Mouse (Mus musculus): ENCODE measurements around the gene Gramd1c. TPM values are rescaled to one million over a fixed set of nuclear protein-coding genes. Genes with fewer than 3 reads are reported as not detected.

Gramd1c gene
- polyA plus RNA-seq, 3 experiments from 2014 or later: 3.9 to 5.8 (median 4.9) TPM

- no peak for ATAC-seq
These were observed 45.4 kb downstream of the Gramd1c start for GRCm38 (mm10) chr16:44017707-44018106.

- peak; percentile 98 for ATAC-seq
These were observed 47.0 kb downstream of the Gramd1c start for GRCm38 (mm10) chr16:44016164-44016563.

DNA sequence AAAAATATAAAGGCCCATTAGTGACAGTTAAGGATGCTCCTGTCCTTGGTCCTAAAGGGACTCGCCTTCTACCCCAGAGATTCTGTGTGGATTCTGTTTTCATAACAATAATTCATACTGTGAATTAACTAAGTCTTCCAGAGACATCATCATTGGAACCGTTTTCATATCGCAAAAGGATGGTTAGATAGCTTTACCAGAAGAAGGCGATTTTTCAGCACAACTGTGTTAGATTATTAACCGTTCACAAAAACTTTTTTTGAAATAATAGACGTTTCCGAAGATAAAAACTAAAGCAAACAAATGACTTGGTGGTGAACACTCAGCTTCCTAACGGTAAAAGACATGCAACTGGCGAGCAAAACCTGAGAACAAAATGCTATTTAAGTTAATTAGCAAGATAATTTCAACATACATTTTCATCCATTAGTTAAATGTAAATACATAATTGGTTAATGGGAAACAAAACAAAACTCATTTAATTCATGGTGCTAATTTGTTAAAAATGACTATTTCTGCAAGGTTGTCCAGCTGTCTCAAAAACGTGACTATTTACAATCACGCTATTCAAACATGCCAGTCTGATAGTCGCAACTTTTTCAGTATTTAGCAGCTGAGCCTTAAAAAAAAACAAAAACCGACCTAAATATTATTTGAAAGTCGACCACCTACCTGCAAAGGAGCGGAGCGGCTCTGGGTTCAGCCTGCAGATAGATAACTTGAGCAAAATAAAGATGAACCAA is 47.6 kb downstream of the Gramd1c start:
- no peak for ATAC-seq

- no peak for ATAC-seq
These were observed 52.1 kb downstream of the Gramd1c start for GRCm38 (mm10) chr16:44011010-44011409.

DNA sequence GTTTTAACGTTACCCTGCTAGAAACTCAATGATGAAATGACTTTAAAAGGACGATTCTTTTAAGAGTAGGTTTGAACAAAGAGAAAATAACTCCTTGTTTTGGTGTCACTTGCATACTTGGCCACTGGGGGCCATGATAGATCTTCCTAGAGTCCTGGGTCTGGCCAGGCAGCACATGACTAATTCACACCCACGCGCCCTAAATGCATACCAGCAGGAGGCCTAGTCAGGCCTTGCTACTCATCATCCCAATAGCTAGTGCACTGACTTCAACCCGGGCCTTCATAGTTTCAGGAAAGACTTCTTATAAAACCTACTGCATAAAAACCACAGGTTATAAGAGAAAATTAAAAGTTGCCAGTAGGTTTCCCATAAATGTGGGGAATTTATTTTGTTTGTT is 61.1 kb downstream of the Gramd1c start:
- peak; percentile 28 for ATAC-seq

GRCm38 (mm10) chr16:43999541-43999940 is 63.6 kb downstream of the Gramd1c start:
- ATAC-seq: no peak

DNA sequence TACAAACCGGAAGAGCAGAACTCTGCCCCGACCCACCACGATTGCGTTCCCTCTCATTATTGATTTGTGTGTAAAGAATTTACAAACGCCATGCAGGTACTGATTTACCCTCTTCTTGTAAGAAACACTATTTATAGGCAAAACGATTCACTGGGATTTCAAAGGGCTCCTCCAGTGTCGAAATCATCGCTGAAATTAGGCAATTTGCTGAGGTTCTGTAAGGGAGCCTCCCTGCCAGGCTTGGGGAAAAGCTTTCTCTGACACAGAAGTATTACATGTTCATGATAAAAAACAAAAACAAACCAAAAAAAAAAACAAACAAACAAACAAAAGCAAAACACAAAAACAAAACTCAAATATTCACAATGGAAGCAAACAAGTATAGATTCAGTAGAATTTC is 64.0 kb downstream of the Gramd1c start:
- ATAC-seq: no peak

DNA sequence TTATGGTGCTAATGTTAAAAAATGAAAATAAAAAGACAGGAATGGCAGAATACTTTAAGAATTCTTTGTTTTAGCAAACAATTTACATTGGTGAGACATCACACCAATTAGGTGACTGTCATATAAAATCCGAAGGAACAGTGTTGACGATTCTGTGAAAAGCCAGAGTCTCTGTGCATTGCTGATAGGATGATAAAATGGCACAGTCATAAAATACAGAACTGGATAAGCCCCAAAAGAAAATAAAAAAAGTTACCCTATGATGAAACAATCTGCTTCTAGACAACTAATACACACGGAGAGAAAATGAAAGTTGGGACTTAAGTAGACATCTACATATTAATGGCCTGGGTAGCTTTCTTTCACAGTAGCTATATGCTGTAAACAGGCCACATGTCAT is 68.5 kb downstream of the Gramd1c start:
- ATAC-seq: no peak

- no peak for ATAC-seq
These were observed 76.8 kb downstream of the Gramd1c start for GRCm38 (mm10) chr16:43986299-43986698.

DNA sequence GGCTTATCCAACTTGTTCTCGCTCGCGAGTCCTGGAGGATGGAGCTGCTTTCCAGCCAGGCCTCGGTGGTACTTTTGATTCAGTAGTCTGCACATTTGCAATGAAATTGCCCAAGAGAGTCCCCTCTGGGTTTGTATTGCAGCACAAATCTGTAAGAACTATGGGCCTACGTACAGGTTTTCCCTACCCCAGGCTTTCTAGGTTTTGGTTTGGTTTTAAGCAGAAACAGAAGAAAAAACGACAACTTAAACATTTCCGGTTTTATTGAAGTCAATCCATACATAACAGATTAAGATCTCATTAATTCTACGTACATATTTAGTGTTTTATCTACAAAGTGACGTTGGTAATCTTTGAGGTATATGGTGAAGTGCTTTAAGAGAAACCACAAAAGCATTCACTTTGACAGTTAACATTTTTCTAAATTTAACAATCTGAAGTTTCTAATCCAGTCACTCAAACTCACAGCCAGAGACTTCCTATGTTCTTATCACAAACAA is 83.0 kb downstream of the Gramd1c start:
- ATAC-seq: peak; percentile 51

GRCm38 (mm10) chr16:43979328-43980109 is 83.6 kb downstream of the Gramd1c start, which contains the start of gene Zdhhc23:
Zdhhc23 (minus strand) TSS chr16:43979791.
- ATAC-seq: peak; percentile 67

DNA sequence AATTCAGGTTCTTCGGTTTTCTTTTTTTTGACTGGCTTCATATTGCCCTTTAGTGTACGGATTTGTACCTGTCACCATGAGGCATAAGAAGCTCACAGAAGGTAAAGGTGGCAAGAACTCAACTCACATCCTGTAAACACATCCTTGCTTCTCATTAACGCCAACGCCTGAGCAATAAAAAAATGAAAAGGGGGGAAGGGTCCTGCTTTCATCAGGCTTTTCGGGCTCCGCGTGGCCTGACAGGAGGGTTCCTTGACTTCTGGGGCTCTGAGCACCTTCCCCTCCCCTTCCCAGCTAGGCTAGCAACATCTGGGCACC is 84.2 kb downstream of the Gramd1c start:
- no peak for ATAC-seq

DNA sequence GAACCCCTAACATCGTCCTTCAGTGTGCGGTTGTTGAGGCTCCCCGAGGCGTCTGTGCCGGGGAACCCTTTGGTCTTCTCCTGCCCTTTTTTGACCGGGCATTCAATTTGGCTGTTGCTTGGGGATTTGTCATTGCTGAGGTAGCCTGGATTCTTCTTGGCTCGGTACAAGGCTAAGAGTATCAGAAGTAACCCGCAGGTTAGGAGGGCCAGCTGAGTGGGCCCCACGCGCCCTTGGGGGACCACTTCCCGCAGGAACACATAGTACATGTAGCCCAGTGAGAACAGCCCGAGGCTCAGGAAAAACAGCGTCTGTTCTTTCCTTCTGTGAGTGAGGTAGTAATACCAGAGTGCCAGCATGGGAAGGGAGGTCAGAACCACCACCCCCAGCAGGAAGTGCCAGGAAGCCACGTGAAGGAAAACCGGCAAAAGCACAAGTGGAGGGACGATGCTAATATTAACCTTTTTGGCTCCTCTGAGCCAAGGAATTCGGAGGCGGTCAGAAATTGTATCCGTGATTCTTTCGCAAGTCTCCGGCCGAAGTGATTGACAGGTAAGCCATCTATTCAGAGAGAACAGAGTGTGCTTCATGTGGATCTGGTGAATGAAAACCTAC is 89.4 kb downstream of the Gramd1c start:
- ATAC-seq: no peak

GRCm38 (mm10) chr16:43973147-43973546 is 90.0 kb downstream of the Gramd1c start:
- ATAC-seq: no peak

DNA sequence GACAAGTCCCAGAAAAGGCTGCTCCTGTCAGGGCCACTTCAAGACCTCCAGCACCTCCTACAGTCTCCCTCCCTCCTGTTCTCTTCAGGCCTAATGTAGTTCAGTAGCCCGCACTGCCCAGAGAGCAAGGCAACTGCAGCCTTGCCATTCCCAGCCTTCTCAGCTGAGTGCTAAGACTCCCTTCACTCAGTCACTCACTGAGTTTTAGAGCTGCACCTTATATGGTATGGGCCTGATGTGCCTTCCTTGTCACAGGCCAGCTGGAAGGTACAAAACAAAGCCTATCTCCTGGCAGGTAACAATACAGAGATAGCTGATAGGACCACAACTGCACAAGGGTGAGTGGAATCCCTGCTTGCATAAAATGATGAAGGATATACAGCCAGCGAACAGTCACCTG is 90.8 kb downstream of the Gramd1c start:
- no peak for ATAC-seq

GRCm38 (mm10) chr16:43971741-43972140 is 91.4 kb downstream of the Gramd1c start:
- no peak for ATAC-seq

GRCm38 (mm10) chr16:43971189-43971588 is 92.0 kb downstream of the Gramd1c start:
- no peak for ATAC-seq

DNA sequence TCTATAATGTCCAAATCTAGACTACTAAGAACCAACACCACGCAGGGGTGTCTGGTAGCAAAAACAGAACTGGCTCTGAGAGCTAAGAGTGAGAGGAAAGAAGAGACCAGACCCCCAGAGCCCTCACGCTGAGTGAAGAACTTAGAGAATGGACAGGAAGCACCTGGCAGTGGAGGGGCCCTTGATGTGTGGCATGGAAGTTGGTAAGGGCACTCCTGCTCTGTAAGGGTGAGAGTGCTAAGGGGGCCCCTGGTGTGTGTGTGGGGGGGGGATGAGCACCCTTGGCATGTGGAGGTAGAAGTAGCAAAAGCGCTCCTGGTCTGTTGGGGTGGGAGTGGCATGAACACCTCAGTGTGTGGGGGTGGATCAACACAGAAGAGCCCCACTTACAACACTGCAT is 92.7 kb downstream of the Gramd1c start:
- no peak for ATAC-seq

- ATAC-seq: no peak
These were observed 97.3 kb downstream of the Gramd1c start for GRCm38 (mm10) chr16:43965781-43966389.

DNA sequence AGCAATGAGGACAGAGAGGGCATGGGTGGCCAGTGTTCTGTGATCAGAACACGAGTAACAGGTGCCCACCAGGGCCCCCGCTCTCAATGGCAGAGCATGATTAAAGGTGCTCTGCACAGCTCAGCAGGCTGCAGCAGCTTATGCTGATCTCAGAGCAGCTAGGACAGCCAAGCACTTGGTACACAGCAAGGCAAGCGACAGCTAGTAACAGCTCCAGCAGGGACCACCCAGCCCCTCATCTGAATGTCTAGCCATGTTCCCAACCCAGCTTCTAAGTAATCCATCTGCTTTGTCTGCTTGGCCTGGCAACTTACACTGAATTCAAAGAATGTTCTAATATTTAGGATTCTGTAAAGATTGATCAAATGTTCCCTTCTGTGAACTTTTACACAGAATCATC is 99.4 kb downstream of the Gramd1c start:
- ATAC-seq: no peak

DNA sequence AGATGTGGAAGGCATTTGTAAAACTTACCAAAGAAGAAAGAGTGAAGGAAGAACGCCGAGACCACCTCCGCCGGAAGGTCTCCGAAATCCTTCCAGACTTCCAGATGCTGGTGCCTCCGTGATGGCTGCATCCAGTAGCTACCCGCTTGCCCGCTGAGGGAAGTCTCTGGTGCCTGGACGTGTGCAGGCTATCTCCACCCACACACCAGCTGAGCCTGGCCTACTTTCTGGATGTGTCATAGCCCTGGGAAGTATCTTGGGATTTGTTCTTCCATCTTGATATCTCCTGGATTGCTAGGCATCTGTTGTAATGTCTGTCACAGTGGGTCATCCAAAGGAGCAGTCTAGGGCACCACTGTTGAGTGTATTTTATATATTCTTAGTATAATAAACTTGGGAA is 99.9 kb downstream of the Gramd1c start:
- ATAC-seq: no peak

DNA sequence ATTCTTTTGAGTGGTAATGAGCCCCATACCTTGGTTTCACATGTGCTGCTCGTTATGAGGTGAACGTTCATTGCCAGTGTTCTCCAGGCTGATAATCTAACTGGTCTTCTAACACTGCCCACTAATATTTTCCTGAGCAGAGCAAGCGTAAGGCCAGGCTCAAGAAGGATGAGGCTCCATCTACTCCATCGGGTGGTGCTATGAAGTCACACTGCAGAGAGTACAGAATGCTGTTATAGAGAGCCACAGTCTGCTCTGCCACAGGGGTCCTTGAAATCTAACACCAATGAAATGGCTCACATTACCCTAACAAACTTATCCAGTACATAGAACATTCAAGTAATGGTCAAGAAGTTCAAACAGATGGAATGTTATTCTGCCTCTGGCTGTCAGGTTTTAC is 105.1 kb downstream of the Gramd1c start:
- no peak for ATAC-seq

DNA sequence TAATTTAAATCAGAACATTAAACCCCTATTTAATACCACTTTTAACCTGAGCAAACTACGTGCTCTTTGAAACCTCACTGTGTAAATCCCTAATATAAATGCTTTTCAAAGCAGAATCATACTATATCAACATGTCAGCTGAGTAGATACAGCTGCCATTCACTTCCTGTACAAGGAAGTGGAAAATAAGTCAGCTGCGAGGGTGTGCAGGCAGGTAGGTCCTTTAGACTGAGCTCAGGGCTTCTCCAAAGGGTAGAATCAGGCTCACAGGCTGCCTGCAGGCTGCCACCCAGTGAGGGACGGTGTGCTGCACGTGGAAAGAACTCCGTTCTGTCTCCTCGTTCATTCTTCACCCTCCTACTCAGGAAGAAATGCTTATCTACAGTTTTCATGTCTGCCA is 108.2 kb downstream of the Gramd1c start:
- ATAC-seq: no peak
